Mouse (Mus musculus) layer of hippocampus, adult 18-20 months (tissue): ENCODE data around the gene Chpt1. TPM values are rescaled to one million over a fixed set of nuclear protein-coding genes. Genes with fewer than 3 reads are reported as not detected.
"Not testable (repeated sequence)": the region's sequence is repeated elsewhere in the genome, so short reads cannot be mapped to it uniquely, and the experiment has no call there.

Source experiments
- DNase-seq, 2 experiments: peaks; one replicate each; pipeline ENCODE4 v3.0.0; 2022; ENCODE audit warnings: low spot score in 2 of 2
- long read RNA-seq: library from polyadenylated mRNA; stranded (forward); transcript quantifications from one replicate; pipeline ENCODE4 v2.0.0, GENCODE M21; 2021
- total RNA-seq, 2 experiments: library from RNA; stranded (reverse); gene quantifications; 2 replicates each; pipeline ENCODE4 v1.2.3; 2021

The Chpt1 gene
- 10 to 100 TPM; 39.3 to 39.5 TPM for total RNA-seq
- long read RNA-seq, full-length matches to known transcripts: 47 of 63 reads
- long read RNA-seq, partial matches to known transcripts: 8 of 63 reads
- long read RNA-seq, other reads (novel, unspliced or antisense): 8 of 63 reads

DNA sequence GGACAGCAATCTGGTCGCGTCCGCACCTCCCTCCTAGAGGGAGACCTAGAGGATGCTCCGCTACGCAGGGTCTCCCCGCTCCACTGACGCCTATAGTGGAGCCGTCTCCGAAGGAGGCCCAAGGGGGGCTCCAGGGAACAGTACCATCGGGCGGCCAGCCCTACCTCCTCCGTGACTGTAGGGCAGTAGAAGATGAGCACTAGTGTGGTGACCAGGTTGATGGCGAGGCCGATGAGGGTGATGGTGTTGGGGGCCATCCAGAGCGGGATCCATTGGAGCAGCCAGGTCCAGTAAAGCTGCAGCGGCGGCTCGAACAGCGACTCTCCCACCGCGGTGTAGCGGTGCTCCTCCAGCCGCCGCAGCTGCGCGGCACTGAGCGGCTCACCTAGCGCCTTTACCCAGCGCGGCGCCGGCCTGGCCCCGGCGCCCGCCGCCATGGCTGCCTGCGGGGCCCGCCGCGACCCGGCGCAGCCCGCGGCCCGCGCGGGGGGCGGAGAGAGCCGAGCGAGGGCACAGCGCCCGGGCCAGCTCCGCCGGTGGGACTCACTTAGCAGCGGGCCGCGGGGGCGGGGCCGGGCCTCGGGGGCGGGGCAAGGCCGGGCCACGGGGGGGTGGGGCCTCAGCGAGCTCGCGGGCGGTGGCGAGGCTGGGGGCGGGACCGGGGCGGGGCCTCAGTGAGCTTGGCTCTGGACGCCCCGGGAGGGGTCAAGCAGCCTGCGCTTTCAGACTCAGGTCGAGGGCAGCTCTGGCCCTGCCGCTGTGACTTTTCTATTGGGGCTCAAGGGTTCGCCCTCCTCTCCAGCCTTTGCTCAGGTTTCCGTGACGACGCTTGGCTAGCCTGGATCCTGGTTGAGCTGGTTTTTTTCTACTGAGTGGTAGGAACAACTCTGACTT, at the start of gene Chpt1:
TSS of gene Chpt1 (minus strand) at position 653 of the 894 bp plus-strand sequence.
- peak; percentile 54 to 85 for DNase-seq

DNA sequence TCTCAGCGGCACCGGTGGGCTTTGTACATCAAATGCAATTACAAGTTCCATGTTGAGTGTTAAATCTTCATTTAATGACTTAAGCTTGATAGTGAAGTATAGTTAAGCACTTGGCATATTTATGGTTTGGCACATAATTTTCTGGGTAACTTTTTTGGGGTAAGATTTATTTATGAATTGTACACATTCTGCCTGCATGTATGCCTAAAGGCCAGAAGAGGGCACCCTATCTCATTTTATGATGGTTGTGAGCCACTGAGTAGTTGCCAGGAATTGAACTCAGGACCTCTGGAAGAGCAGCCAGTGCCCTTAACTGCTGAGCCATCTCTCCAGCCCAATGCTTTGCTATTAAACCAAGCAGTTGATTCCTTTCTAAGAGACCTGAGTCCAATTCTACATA, 48.9 kb upstream of the Chpt1 start:
- no peak for DNase-seq

DNA sequence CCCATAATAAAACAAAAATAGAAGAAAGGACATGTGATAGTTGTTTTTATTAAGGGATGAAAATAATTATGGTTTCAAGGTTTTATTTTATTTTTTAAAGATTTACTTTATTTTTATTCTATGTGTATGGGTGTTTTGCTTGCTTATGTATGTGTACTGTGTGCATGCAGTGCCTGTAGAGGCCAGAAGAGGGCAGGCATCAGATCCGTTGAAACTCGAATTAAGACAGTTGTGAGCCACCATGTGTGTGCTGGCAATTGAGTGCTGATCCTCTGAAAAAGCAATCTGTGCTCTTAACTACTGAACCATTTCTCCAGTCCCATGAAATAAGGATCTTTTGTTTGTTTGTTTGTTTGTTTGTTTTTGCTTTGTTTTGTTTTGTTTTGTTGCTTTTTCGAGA, 46.4 kb upstream of the Chpt1 start:
- no peak for DNase-seq

DNA sequence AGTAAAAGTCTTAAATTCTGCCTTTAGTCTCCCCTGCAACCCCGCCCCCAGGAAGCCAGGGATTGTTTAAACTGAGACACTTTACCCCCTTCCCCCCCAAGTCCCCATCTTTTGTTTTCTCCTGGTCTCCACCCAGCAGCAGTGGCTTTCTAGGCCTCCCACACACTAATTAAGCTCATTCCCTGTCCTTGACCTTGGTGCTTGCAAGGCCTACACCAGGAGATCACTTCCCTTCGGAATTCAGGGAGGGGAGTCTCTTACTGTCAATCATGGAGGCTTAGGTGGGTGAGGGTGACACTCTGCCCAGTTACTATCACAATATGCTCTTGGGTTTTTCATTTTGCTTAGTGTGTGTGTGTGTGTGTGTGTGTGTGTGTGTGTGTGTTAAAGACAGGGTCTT, 43.8 kb upstream of the Chpt1 start:
- no peak for DNase-seq

DNA sequence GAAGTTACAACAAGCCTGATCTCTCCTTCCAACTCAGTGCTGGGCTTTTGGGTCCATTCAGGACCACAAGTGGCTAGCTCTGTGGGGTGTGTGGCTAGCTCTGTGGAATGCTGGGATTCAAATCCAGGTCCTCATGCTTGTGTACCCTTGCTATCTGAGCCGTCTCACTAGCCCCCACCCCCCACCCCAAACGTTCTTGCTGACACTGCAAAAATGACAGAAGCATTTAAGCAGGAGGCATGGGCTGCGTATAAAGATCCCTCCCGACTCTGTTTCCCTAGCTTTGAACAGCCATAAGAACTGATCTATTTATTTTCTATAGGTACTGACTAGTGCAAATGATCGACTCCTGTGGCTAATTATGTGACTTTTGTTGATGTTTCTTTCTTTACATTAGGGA, 26.8 kb upstream of the Chpt1 start:
- no peak for DNase-seq

DNA sequence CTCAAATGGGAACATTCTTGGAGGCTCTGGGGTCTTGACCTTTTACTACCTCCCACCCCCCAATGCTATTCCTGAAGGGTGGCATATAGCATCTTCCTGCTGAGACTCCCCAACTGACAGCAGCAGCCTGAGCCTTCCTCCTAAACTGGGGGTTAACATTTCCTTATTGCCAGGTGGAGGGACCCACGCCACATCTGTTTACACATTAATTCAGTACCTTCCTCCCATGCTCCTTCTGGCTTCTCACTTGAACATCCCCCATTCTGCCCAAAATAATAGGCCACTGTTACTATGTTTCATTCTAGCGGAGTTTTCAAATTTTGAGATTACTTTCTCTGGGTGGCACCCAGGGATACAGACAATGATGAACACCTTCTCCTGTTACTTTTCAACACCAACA, 20.1 kb upstream of the Chpt1 start:
- peak; percentile 41 to 70 for DNase-seq

DNA sequence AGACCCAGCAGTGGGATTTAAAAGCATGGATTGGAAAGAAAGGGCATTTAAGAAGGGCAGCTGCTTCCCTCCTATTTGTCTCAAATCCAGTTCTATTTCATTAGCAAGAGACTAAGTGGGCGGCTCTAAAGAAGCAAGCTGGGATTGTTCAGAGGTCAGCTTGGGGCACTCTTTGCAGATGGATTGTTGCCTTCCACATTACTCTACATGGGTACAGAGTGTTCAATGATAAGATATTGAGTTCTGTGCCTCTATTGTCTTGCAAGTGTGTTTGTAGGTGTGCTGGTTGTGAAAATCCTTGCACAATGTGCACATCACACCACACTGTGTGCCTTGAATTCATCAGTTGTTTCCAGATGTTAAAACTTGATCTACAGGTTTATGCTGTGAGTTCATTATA, 19.3 kb upstream of the Chpt1 start:
- no peak for DNase-seq

DNA sequence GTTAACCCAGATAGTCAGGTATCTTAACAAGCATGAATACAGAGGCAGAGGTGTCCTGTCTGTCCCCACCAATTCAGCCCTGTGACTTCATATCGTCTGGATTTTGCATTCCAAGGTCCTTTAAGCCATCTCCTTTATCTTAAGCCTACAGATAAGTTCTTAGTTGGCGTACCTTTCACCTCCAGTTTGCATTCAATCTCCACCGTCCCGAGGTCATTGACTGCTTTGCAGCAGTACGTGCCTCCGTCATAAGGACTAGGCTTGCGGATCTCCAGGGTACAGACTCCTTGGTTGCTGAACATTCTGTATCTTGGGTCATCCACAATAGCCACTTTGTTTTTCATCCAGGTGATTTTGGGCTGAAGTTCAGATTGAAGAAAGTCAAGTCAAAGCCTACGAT, 18.9 kb upstream of the Chpt1 start:
- DNase-seq: no peak

DNA sequence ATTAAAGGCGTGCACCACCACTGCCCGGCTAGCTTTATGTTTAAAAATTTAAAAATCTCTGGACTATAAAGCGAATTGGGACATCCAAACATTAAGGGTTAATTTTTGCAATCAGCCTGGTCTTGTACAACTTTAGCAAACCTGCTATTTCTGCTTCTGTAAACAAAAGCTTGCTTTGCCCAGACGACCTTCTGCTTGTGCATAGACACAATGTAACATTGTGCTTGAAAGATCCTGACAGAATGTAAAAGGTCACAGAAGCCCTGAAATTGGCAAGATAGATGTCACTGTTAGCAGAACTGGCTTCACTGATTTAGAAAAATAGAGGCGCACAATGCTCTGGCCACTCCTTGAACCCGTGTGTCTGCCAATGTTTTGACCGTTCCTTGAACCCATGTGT, 11.2 kb upstream of the Chpt1 start:
- DNase-seq: not testable (repeated sequence)

DNA sequence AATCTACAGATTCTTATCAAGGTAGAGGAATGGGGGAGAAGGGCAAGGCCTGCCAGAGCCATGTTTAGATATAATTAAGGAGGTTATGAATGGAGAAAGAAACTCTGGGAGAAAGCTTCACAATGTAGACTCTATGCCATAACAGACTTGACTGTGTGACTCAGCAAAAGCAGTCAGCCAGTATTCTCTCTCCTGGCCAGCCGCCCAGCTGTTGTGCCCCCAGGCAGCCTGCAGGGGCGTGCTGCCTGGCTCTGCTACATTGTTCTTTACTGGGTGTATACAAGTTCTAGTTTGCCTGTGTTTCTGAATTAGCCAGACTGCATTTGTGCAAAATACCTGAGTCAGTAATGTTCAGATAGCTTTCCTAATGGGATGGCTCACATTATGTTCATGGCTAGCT, 10.6 kb upstream of the Chpt1 start:
- peak; percentile 20 to 73 for DNase-seq

DNA sequence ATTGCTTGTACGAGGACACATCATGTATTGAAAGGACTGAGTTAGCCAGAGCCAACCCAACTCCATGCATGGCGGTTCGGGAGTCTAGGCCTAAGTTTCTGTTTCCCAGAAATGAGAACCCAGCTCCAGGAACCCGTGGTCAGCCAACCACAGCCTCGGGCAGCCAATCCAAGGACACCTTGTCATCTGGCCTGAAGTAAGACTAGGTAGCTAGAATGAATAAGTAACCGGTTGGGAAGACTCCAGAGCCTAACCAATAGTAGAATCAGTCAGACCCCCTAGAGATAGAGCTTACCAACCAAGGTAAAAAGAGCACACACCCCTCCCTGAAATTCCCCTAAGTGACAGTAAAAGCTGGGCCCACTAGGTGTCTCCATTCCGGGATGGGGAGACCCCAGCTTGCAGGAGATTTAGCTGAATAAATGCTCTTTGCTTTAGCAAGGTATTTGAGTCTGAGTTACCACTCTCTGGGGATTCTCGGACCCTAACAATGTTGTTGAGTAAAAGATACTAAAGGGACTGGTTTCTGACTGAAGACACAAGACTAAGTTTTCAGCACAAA, 9.8 kb upstream of the Chpt1 start:
- DNase-seq: no peak

DNA sequence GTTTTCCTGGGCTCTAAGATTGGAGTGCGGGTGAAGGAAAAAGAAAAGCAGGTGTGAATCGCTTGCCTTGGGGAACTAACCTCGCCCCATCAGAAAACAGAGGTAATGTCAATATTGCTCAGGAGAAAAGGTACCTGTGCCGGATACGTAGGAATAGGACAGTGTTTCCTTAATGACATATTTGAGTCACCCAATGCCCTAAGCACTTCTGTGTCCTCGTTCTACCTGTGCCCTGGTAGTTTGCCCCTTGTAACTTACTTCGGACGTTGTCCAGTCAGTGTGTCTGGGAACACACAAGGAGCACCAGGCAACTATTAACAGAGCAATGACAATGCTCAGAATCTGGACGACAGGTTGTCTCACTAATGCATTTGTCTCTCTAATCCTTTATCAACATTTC, 7.5 kb upstream of the Chpt1 start:
- DNase-seq: no peak

DNA sequence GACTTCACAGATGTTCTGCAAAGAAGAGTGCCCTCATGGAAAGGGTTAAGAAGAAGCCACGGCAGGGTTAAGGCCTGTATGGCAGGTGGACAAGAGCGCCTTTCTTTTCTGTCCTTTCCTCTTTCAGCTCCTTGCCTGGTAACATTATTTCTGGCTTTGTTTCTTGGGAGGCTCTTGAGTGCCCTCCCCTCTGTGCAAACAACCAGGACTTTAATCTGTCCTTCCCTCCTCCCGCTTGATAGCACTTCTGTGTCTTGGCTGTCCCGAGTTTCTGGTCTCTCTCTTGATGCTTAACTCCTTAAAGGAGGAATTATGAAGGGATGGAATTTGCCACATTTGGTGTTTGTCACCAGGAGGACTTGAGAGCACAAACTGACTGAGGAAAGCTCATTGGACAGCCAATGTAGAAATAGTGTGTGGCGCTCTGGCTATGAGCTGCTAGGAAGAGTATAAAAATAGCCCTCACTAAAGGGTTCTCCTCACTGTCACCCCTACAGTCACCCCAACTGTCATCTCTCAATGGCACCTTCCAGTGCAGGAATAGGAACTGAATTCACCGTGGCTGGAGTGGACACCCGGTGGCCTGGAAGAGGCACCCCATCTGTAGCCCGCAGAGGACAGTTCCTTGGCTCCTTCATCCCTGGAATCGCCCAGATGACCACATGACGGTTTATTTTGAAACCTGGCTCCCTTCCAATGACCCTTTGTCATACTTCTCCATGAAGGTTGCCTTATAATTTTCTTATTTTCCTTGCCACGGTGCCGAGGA, 6.8 kb upstream of the Chpt1 start:
- DNase-seq: no peak

DNA sequence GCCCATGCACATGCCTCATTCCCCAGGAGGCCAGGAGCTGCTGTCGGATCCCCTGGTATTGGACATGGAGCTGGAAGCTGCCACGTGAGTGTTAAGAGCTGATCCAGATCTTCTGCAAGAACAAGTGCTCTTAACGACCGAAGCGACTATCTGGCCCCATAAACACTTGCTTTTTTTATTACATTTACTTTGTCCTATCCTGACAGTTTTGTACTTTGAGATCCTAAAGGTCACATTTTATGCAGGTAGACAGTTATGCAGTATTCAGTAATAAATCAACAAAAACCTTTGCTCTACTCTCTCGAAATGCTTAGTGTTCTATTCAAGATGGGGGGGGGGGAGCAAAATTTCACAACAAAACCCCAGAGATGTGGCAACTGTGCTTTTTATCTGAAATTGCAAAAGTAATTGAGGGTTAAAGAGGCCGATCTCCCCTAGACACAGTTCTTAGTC, 3.8 kb upstream of the Chpt1 start:
- no peak for DNase-seq

DNA sequence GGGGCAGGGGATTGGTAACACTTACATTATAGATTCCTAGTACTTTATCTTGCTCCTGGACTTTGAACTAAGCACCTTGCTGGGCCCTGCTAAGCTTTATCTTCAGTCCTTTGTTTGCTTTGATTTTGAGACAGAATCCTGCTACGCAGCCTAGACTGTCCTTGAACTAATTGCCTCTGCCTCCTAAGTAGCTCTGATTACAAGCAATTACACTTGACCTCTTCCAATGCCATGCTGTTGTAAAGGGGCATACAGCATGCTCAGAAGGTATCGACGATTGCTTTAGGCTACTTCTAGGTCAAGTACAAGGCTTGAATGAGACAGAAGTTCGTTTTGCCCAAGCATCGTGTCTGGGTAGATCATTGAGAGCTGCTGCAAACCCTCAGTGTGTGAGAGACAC, 1.4 kb upstream of the Chpt1 start:
- DNase-seq: no peak

DNA sequence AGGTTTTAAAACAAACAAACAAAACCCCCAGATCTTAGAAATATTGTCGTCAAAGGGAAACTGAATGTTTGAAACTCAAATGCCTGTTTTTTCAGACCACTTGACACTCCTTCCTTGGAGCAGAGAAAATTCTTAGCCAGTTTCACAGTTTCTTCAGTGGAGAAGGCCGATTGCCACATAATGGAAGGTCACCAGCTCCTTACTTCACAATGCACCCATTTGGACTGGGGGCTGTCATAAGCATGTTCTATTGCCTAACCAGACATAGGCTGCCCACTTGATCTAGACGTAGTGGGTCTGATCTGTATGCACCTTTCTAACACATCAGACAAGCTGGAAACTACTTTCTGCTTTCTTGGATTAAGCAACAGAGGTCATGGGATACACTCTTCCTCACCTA, 608 bp upstream of the Chpt1 start:
- DNase-seq: no peak

DNA sequence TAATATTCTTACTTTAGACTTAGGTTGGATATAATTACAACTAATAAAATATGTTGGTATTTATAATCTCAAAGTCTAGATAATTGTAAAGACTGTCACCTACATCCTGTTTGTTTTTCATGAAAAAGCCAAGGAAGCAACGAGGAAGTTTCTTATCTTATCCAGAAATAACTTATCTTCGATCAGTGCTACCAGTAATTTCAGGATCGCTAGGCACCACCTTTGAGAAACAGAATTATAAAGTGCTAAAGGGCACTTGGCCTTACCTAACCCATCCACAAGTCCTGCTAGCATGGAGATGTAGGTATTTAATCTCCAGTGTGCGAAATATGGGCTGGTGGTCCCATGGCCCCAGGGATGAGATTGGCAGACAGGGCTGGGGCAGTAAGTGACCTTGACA, 954 bp downstream of the Chpt1 start:
- DNase-seq: no peak

DNA sequence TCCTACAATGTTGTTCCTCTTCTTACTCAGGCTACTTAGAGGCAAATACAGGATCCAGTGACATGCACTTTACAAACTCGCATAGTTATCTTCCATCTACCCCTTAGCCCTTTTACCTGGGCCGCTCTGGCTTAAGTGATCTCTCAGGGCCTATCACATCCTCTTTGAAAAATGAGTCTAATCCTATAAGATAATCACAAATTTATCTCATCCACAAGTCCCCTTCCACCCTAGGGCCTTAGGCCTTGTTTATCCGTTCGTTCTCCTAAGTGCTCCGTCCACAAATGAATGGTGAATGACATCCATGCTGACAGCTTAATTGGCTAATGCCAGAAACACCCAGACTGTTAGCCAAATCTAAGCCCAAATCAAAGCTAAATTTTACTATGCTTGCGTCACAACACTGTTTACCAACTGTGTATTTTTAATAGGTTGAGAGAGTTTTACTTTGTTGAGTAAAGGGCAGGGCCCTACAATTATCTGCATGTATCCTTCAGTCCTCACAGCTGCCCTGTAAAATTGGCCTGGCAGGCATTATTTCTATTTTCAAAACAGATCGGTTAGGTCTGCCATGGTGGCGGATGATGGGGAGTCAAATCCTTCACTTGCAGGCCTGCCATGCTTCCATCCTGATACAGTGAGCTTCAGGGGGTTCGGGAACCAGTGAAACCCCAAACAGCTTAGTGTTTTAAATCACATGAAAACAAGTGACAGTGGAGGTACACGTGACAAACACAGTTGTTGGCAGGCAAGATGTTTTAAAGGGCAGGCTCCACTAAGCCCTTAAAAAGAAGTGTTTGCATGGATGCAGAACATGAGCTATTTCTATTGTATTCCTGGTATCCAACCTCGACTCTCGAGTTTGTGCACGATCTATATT, 1.7 kb downstream of the Chpt1 start:
- peak in 1 of 2 experiments; percentile 30 for DNase-seq

DNA sequence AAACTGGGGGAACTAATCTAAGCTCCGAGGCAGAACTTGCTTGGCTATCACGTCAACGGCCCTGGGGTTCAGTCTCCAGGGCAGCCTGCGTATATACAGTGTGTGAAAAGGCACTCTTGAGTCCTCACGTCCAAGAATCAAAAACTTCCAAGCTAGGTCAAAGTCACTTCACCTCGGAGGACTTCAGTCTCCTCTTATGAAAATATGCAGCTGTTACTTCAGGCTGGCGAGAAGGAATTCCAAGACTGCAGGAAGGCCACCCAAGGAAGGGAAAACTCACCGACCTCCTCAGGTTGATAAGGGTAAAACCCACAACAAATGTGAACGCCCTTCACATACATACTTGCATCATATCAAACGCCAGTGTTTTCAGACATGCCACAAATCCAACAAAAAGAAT, 2.5 kb downstream of the Chpt1 start:
- DNase-seq: no peak

DNA sequence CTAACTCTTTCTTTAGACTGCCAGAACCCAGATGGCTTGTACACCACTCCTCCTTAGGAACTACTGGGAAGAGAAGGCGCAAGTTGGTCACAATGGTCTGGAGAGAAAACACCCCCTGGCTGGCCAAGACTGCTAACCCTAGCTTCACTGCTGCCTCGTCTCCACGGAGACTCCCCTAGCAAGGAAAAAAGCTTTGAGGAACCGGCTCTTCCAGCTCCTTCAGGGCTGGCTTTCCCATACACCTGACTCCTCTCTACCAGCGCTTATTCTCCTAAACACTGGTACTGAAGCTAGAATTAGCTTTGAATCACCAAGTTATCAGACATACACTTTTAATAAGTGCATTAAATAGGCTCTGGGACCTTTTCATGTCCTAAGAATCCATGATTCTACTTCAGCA, 3.9 kb downstream of the Chpt1 start:
- no peak for DNase-seq
